Mouse (Mus musculus) kidney, embryonic 15.5 days (tissue): ENCODE measurements at regions not wholly inside any gene's neighbourhood (a gene's known extent, or its start where the extent isn't known, plus 50 kb on each side); places are given as distances from the start of the nearest gene placed in this dataset.

Experiments
- ATAC-seq: fragments of 200-750 bp; cut with Nextera tagmentation; replicated peaks from 2 replicates; pipeline ENCODE4 v1.8.0; 2017; ENCODE audit warnings: moderate TSS enrichment; ENCODE audit not compliant: low FRiP score
- H3K27ac ChIP-seq: fragments of 300-500 bp; sonication (generic); 2 replicates; pipeline ENCODE4 v1.5.1; 2015; ENCODE audit warnings: mild to moderate bottlenecking, inconsistent platforms
- H3K27me3 ChIP-seq: fragments of 300-500 bp; sonication (generic); 2 replicates; pipeline ENCODE4 v1.6.1; 2015; ENCODE audit warnings: inconsistent platforms
- H3K36me3 ChIP-seq: fragments of 300-500 bp; sonication (generic); 2 replicates; pipeline ENCODE4 v1.6.1; 2015; ENCODE audit warnings: inconsistent platforms
- H3K4me1 ChIP-seq: fragments of 300-500 bp; sonication (generic); 2 replicates; pipeline ENCODE4 v1.6.1; 2015; ENCODE audit warnings: inconsistent platforms
- H3K4me2 ChIP-seq: fragments of 300-500 bp; sonication (generic); 2 replicates; pipeline ENCODE4 v1.6.1; 2015; ENCODE audit warnings: moderate library complexity, mild to moderate bottlenecking, inconsistent platforms
- H3K4me3 ChIP-seq: fragments of 300-500 bp; sonication (generic); replicated peaks from 2 replicates; pipeline ENCODE4 v1.5.1; 2015; ENCODE audit warnings: mild to moderate bottlenecking, inconsistent platforms
- H3K9ac ChIP-seq: fragments of 300-500 bp; sonication (generic); 2 replicates; pipeline ENCODE4 v1.6.1; 2015; ENCODE audit warnings: mild to moderate bottlenecking, inconsistent platforms
- H3K9me3 ChIP-seq: fragments of 300-500 bp; sonication (generic); replicated peaks from 2 replicates; pipeline ENCODE4 v1.6.1; 2016; ENCODE audit warnings: inconsistent platforms
- WGBS: fragments of 180-500 bp; shearing (Covaris S2); methylation state at CpG from one replicate; pipeline ENCODE4 v1.1.7; 2015; ENCODE audit warnings: mixed read lengths; 5-methylcytosine and 5-hydroxymethylcytosine counted together

DNA sequence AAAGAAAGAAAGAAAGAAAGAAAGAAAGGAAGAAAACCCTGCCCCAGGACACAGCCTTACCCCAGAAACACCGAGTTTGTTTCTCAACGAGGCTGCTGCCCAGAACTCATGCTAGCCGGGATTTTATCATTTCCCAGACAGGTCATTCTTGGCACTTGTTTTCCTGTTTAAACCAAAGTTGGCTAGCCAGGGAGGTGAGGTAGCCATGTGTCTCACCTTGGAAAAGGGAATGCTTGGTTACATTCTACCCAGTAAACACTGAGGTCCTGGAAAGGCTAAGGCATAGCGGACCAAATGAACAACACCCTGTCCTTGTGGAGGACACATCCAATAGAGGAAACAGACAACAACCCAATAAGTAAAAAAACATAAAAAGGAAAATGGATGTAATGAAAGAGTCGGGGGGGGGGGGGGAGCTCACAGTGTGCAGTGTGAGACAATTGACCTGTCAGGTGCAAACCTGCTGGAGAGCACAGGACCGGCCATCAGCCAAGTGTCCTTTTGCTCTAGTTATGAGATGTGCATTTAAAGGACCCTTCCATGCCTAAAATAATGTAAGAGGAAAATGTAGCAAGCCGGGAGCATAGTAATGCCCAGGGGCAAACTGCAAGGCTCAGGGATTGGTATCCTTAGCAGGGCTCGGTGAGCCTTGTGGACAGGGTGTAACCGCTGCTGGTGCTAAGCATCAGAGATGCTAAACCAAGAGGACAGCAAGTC, 78.2 kb upstream of the Fzd7 start:
- ATAC-seq: no peak
- no peak overlapping the region for H3K4me2 ChIP-seq
- H3K4me1 ChIP-seq: peaks cover 21% of the 10 kb centered on the region
- H3K4me3 ChIP-seq: no peak overlapping the region
- H3K27me3 ChIP-seq: no peaks in the 10 kb centered on the region
- no peaks in the 10 kb centered on the region for H3K36me3 ChIP-seq
- 89% methylated on average over 9 of the region's 9 CpGs for WGBS
- H3K9me3 ChIP-seq: no peaks in the 10 kb centered on the region
- no peak overlapping the region for H3K9ac ChIP-seq
- H3K27ac ChIP-seq: no peak overlapping the region

DNA sequence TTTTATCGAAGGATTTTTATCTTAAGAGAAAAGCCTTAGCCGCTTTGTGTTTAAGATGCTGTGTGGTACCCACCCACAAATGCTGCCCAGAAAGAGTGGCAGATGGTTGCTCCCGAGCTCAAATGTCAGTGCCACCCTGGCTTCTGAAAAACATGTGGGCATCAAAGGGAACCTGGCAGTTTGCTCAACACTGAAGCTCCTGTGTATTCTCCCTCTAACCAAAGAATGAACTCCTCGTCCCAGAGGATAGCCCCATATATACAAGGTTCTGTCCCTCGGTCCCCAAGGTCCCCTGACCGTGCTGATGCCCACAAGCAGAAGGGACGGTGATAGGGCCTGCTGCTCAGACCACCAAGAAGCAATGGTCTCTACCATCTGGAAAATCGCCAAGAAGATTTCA, 76.9 kb upstream of the Fzd7 start:
- 83% methylated on average over 8 of the region's 8 CpGs for WGBS
- Histone ChIP-seq H3K4me1 (peaks cover 13% of the 10 kb centered on the region), H3K9me3 (no peaks in the 10 kb centered on the region), H3K4me2 (no peak overlapping the region), H3K27ac (no peak overlapping the region), H3K27me3 (no peaks in the 10 kb centered on the region), H3K4me3 (no peak overlapping the region), H3K36me3 (no peaks in the 10 kb centered on the region), H3K9ac (no peak overlapping the region)
- no peak for ATAC-seq

DNA sequence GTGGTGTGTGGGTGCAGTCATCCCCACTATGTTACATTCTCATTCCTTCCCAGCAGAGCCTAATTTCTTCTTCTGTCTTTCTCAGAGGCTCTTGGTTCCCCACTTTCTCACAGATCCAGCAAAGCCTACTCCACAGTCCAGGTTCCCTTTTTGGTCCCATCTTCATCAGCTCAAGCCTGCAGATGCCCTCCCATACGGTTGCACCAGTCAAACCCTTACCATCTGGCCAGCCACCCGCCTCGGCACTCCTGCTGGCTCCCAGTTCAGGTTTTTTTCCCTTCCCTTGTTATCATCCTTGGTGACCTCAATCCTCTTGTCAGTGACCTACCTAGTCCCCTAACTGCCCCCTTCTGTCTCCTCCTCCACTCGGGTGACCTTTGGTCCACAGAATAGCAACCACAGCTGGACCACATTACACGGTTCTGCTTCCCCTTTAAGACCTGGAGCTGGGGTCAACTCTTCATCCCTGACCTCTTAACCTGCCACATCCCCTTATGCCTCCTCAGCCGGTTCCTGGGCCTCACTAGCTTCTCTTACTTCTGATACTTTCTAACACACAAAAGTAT, 75.4 kb upstream of the Fzd7 start:
- Histone ChIP-seq H3K27me3 (no peaks in the 10 kb centered on the region), H3K4me1 (peaks cover 13% of the 10 kb centered on the region), H3K4me2 (no peak overlapping the region), H3K4me3 (no peak overlapping the region), H3K9me3 (no peaks in the 10 kb centered on the region), H3K27ac (no peak overlapping the region), H3K9ac (no peak overlapping the region), H3K36me3 (no peaks in the 10 kb centered on the region)
- ATAC-seq: no peak
- WGBS: 34% methylated on average over 6 of the region's 6 CpGs

DNA sequence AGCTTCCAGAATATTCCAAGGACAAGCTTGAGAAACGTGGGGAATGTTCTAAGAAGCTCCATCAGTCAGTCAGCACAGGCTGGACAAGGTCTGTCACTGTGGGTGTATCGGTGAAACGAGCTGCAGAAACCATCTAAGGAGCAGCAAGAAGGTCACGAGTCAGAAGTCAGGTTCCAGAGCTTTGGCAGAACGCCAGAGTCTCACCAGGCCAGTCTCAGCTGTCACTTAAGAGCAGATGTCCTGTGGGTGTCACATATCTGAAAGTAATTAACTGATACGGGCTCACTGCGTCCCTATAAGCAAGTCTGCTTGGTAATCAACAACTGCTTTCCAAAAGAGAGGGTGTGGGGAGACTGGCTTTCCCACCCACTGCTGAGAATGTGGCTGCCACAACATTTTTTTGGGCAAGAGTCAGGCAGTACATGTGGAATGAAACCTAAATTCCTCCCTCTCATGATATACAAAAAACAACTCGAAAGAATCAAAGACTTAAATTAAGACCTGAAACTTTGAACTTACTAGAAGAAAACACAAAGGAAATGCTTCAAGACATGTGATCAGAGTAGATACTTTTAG, 72.6 kb upstream of the Fzd7 start:
- ATAC-seq: 0 out of 2 replicates have a peak, but pooled peaks have one; percentile 22

DNA sequence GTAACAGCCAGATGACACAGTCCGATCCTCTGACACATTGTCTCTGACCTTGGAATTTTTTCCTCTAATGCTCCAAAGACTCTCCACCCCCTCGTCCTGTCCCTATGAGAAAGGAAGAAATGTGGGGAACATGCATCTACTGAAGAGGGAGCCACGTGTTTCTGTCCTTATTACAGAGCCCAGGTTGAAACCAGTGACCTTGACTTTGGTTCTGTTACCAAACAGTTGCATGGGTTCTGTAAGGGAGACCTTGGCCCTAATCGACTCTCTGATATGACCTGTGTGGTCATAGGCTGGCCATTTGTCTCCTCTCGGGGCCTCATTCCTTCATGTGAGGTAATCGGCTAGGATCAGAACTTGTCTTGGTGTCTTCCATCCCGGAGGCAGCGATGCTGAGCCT, 69.0 kb upstream of the Fzd7 start:
- Histone ChIP-seq H3K27ac (no peak overlapping the region), H3K9me3 (no peaks in the 10 kb centered on the region), H3K4me2 (no peak overlapping the region), H3K9ac (no peak overlapping the region), H3K36me3 (no peaks in the 10 kb centered on the region), H3K4me1 (peaks cover 13% of the 10 kb centered on the region), H3K27me3 (no peaks in the 10 kb centered on the region), H3K4me3 (no peak overlapping the region)
- no peak for ATAC-seq
- WGBS: 84% methylated on average over 8 of the region's 8 CpGs

More for the DNA sequence above, 72.6 kb upstream of the Fzd7 start:
- peaks cover 8% of the 10 kb centered on the region for H3K4me1 ChIP-seq
- H3K4me2 ChIP-seq: no peak overlapping the region
- H3K27ac ChIP-seq: peak overlapping the region; percentile 58
- H3K4me3 ChIP-seq: no peak overlapping the region
- no peak overlapping the region for H3K9ac ChIP-seq
- WGBS: 15% methylated on average over 8 of the region's 8 CpGs
- no peaks in the 10 kb centered on the region for H3K36me3 ChIP-seq
- H3K9me3 ChIP-seq: no peaks in the 10 kb centered on the region
- H3K27me3 ChIP-seq: no peaks in the 10 kb centered on the region

DNA sequence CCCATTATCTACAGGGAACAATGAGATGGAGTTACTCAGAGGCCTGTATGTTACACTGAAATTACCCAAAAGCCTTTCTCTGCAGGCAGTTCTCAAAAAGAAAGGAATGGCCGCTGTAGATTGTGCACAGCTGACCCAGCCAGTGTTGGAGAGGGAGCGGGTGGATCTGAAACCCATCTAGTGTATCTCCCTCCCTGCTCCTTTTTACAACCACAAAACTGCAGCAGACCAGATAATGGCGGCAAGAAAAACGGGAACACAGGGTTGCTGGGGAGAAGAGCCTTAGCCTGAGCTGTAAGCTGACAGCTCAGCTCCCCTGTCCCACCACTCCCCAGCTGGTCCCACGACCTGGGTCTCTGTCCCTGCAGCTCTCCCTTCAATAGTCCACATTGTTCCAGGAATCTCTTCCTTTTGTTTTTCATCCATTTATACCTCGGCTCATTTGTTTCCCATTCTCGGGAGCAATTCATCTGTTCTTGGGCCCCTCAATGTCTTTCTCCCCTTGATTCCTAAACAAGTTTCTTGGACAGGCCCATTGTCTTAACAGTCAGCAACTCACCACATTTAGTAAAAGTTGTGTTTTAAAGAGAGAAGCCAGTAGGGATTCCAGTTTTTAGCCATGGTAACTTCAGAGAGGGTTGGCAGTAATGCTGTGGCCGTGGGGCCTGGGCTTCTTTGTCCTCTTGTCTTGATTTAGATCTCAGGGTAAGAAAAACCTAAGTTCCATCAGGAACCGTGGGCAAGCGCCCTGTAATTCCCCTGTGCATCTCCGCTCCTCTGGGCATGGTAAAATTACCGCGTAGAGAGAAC, 67.6 kb upstream of the Fzd7 start:
- Histone ChIP-seq H3K27ac (no peak overlapping the region), H3K4me1 (peaks cover 11% of the 10 kb centered on the region), H3K27me3 (no peaks in the 10 kb centered on the region), H3K36me3 (no peaks in the 10 kb centered on the region), H3K9ac (no peak overlapping the region), H3K4me3 (no peak overlapping the region), H3K4me2 (no peak overlapping the region), H3K9me3 (no peaks in the 10 kb centered on the region)
- no peak for ATAC-seq
- 68% methylated on average over 13 of the region's 13 CpGs for WGBS

DNA sequence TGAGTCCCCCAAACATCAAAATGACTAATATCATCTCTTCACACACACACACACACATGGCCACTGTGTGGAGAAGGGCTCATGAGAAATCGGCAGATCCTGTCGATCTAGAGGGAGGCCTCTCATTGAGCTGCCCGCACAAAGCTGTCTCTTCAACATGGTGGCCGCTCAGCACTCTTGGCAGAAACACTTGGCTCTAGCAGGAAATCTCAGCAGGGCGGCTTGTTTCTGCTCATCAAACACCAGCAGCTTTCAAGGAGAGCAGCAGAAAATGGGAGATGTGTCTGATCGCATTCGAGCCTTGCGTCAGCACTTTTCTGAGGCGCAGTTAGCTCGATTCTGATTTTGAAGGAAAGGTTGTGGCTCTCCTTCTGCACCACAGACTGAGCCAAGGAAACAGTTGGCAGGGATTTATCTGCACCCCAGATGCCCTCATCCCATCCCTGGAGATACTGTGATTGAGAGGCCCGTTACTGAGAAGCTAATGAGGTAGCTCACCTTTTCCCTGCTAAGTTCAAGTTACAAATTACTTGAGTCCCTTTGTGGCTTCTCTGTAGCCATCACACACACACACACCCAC, 66.4 kb upstream of the Fzd7 start:
- H3K36me3 ChIP-seq: no peaks in the 10 kb centered on the region
- 84% methylated on average over 11 of the region's 11 CpGs for WGBS

DNA sequence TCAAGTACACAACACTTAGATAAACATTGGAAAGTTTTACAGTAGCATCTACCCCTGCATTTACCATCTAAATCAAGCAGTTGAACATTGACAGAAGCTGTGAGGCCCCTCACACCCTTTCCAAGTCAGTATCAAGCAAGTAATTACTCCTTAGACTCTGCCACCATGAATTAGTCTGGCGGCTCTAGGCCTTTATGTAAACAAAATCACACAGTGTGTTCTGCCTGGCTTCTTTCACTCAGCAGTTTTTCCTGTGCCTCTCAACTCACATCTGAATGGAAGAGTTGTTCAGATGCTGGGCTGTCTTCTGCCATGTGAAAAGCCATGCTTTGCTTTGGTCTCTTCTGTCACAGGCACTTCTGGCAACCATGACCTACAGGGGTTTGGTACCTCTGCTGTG, 64.9 kb upstream of the Fzd7 start:
- no peak overlapping the region for H3K9ac ChIP-seq
- H3K4me1 ChIP-seq: peaks cover 11% of the 10 kb centered on the region
- 15% methylated on average over 1 of the region's 1 CpGs for WGBS
- H3K27me3 ChIP-seq: no peaks in the 10 kb centered on the region
- ATAC-seq: peak; percentile 45; the same call in 1 of the 2 replicates
- H3K36me3 ChIP-seq: no peaks in the 10 kb centered on the region
- no peak overlapping the region for H3K27ac ChIP-seq
- no peak overlapping the region for H3K4me2 ChIP-seq
- H3K9me3 ChIP-seq: no peaks in the 10 kb centered on the region
- H3K4me3 ChIP-seq: no peak overlapping the region

More for the DNA sequence above, 66.4 kb upstream of the Fzd7 start:
- Histone ChIP-seq H3K4me1 (0 out of 2 replicates have a peak, but pooled peaks cover 8% of the 10 kb centered on the region), H3K4me2 (no peak overlapping the region), H3K9ac (no peak overlapping the region), H3K27me3 (no peaks in the 10 kb centered on the region), H3K9me3 (no peaks in the 10 kb centered on the region), H3K4me3 (no peak overlapping the region), H3K27ac (no peak overlapping the region)
- no peak for ATAC-seq

DNA sequence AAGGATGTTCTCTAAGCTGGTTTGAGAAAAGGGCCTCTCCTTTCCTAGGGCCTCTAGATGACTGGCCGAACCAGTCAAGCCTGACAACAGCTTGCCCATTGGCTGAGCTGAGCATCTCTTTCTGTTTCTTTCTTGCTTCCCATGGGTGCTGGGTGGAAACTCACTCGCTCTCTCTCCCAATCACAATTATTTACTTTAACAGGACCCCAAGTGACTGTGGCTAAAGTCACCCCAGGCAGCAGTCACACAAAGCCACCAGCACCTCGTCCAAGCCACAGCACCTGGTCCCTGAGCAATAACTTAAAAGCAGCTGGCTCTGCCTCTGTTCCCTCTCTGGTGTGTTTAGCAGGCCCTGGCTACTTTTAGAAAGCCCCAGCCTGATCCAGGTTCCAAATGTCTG, 64.3 kb upstream of the Fzd7 start:
- H3K36me3 ChIP-seq: no peaks in the 10 kb centered on the region
- no peak overlapping the region for H3K9ac ChIP-seq
- peaks cover 18% of the 10 kb centered on the region for H3K4me1 ChIP-seq
- H3K27me3 ChIP-seq: no peaks in the 10 kb centered on the region
- H3K4me2 ChIP-seq: no peak overlapping the region
- no peaks in the 10 kb centered on the region for H3K9me3 ChIP-seq
- no peak for ATAC-seq
- H3K27ac ChIP-seq: no peak overlapping the region
- WGBS: 65% methylated on average over 3 of the region's 3 CpGs
- H3K4me3 ChIP-seq: no peak overlapping the region

DNA sequence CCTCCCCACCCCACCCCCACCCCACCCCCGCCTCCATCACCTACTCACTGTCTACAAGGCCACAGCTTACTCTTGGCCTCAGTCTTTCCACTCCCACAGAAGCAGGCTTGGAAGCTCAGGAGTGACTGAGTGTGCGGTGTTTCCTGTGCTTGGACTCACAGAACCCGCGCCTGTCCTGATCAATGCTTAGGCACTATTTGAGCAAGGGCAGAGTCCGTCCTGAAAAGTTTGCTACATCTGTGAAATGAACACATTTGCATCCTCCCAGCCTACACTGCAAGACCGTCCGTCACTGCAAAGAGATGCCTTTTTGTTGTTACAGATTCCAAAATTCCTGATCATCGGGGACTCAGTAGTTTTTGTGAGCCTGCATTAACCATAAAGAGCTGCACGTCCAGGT, 63.5 kb upstream of the Fzd7 start:
- Histone ChIP-seq H3K27me3 (no peaks in the 10 kb centered on the region), H3K27ac (no peak overlapping the region), H3K4me3 (no peak overlapping the region), H3K9me3 (no peaks in the 10 kb centered on the region), H3K4me1 (peaks cover 26% of the 10 kb centered on the region), H3K36me3 (no peaks in the 10 kb centered on the region), H3K4me2 (no peak overlapping the region), H3K9ac (no peak overlapping the region)
- 90% methylated on average over 9 of the region's 9 CpGs for WGBS
- no peak for ATAC-seq

DNA sequence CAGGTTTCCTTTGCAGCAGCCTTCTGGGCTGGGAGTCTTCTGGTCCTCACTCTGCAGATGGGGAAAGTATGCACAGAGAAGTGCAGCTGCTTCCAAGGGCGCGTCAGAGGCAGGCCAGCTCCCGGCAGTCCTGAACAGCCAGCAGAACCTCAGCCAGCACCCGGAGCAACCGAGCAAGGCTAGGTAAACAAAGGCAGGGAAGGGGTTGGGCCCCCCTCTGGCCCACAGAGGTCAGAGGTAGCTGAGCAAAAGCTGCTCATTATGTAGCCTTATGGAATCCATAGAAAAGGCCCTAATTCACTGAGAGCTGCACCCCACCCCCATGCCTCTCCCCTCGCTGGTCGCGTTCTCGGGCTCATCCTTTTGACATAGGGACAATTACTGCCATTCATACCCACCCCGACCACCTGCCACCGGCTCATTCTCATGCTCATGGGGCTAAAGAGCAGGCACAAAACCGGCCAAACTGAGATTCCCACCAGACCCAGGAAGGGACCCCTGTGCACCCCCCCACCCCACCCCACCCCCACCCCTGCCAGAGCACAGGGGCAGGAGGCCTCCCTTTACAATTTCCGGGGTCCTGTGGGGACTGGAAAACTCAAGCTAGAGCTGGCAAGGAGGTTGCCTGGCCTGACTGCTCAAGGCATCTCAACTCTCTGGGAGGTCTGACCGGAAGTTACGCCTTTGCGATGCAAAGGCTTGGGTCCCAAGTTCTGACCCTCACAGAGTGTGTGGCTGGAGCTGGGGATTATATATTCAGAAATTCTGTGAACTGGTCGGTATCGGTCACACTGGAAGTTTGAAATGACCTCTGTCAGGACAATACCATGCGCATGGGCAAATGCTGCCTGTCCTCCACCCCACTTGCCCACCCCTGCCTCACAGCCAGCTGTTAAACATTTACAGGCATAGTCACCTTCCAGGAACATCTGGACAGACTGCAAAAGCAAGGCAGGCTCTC, 59.0 kb upstream of the Fzd7 start:
- H3K27me3 ChIP-seq: no peaks in the 10 kb centered on the region
- ATAC-seq: peak; percentile 77
- no peaks in the 10 kb centered on the region for H3K9me3 ChIP-seq
- peak overlapping the region; percentile 58 for H3K27ac ChIP-seq
- 25% methylated on average over 19 of the region's 19 CpGs for WGBS
- H3K9ac ChIP-seq: no peak overlapping the region
- peak overlapping the region; percentile 12; the same call in 1 of the 2 replicates for H3K4me2 ChIP-seq
- H3K4me3 ChIP-seq: no peak overlapping the region
- H3K36me3 ChIP-seq: no peaks in the 10 kb centered on the region
- H3K4me1 ChIP-seq: peaks cover 29% of the 10 kb centered on the region
